Mouse (Mus musculus) lung, postnatal 14 days (tissue): ENCODE data around the gene Rrp1b.
"Not testable (repeated sequence)": the region's sequence is repeated elsewhere in the genome, so short reads cannot be mapped to it uniquely, and the experiment has no call there.

ENCODE experiments used
- DNase-seq: peaks from one replicate; pipeline ENCODE4 v3.0.0; 2021

Gene Rrp1b

DNA sequence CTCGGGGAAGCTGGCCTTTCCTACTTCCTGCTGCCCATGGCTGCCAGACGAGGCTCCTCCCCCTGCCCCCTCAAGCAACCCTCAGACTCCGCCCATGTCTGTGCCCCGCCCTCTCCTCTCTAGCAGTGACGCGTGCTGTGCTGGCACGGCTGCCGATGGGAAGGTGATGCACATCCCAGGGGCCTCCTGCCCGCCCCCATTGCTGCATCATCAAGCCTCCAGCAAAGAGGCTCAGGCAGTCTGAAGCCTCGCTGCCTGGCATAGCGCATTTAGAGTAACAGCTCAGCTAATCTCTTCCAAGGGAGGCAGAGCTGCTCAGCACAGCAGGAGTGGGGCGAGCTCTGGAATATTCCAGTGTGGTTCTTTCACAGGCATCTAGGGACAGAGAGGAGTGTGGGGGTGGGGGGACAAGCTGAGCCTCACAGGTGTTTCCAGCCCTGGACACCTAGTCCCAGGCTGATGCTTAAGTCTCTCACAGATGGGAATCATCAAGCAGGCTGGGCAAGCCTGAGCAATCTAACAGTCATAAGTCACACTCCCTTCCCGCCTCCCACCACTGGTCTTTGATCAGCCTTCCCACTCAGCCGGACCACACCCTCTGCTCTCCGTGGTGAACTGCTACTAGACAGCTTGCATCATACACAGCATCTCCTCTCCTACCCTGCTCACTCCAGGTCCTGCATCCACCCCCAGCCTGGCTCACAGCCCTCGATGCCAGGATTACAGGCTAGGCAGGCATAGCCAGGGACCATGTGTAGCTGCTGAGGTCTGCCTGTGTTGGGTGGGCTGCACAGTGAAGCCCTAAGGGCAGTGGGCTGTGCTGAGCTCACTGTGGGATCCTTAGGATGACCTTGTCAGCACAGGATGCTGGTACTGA lies 55.7 kb downstream of the Rrp1b start:
- peak; percentile 85 for DNase-seq

DNA sequence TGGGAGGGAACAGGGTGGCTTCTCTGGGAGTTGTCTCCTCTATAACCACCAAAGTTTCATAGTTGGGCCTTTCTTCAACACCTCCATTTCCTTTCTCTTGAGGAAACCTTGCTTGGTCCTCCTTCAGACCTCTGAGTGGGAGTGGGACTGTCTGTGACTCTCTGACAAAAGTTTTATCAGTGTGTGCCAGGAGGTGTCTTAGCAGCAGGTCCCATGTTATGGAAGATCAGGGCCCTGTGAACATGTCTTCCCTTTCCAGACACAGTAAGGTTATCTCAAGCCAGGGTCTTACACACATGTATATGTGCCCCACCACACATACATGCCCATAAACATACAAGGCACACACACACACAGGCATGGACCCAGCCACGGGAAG lies 56.3 kb downstream of the Rrp1b start:
- no peak for DNase-seq

DNA sequence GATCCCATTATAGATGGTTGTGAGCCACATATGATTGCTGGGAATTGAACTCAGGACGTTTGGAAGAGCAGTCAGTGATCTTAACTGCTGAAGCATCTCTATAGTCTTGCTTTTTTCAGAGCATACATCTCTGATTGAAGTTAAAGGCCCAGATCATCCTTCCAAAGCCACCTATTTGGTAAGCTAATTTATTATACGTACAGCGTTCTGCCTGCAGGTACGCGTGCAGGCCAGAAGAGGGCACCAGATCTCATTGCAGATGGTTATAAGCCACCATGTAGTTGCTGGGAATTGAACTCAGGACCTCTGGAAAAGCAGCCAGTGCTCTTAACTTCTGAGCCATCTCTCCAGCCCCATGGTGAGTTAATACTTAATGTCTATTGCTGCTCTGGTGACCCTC lies 57.0 kb downstream of the Rrp1b start:
- DNase-seq = no peak

DNA sequence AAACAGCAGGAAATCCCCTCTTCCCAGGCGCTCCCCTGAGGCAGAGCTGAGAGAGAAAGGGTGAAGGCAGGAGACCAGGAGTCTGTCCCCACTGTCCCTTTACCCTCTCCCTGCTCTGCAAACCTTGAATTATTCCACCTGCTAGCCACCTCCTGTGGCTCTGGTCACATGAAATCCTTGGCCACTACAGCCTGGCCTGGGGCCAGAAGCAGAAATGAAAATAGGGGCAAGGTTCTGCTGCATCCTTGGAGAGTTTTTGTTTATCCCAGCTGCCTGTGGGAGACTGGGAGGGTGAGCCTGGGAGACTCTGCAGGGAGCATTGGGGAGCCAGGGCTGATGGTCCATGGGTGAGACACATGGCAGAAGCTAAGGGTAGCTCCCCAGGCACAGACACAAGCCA lies 61.8 kb downstream of the Rrp1b start:
- no peak for DNase-seq

DNA sequence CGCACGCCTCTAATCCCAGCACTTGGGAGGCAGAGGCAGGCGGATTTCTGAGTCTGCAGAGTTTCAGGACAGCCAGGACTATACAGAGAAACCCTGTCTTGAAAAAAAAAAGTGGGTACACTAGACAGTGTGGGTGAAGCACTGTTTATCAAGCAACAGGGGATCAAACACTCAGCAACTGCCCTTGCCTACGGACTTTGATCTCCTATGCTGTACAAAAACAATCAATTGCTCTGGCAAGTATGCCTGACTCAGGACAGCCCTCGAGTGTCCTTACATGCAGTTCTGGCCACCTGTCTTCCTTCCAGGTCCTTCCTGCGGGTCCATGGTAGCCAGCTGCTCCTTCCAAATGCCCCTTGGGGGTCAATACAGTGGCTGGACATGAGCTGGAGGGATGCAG lies 63.0 kb downstream of the Rrp1b start:
- not testable (repeated sequence) for DNase-seq

DNA sequence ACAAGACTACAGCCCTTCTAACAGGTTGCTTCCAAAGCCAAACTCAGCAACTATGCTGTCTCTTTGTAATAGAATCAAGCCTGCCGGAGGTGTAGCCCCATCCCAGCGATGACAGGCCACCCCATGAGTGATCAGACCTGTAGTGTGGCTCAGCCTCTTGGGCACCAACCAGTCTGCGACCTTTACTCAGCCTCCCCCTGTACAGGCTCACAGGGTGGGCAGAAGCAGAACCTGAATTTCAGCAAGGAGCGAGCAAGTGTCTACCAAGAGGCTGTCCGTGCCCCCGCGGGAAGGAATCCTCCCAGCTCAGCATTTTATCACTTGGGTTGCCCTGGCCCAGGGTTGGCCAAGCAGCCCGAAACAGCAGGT lies 63.7 kb downstream of the Rrp1b start:
- DNase-seq = no peak

DNA sequence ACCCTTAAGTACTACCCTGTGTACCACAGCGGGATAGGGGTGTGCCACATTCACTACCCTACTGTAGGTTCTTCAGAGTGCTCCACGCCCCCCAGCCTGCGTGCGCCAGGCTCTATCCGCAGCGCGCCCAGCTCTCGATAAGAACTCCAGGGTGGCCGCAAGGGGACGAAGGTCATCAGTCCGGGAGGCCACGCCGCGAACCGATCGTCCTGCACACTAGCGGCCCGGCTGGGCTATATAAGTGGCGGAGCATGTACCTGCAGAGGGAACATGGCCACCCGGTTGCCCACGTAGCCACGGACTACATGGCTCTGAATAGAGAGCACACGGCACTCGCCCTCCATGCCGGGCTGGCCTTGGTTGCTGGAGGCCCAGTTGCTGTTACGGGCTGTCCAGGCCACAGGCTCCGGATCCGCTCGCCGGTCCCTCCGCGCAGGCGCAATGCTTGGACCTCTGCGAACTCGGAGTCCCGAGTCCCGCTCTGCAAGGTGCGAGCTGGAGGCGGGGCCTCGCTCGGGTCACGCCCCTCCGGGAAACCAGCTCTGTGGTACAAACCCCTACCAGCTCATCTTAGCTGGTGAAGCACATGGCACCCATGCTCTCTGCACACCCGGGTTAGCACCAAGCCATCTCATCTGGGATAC lies 64.2 kb downstream of the Rrp1b start:
- peak; percentile 65 for DNase-seq

DNA sequence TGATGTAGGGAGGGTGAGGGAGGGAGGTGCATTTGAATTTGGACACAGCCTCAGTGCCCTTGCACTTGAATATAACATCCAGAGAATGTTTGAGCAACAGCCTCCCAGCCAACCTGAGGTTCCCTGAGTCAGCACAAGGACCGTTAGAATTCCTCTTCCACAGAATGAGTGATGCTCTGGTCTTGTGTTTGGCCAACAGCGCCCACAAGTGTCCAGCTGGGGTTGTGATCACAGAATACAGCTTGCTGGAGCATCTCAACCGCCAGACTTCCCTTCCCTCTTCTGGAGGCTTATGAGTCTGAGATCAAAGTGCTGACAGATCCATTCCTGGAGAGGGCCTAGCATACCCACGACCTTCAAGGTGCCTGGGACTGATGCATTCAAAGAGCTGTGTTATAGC lies 67.2 kb downstream of the Rrp1b start:
- DNase-seq = no peak

DNA sequence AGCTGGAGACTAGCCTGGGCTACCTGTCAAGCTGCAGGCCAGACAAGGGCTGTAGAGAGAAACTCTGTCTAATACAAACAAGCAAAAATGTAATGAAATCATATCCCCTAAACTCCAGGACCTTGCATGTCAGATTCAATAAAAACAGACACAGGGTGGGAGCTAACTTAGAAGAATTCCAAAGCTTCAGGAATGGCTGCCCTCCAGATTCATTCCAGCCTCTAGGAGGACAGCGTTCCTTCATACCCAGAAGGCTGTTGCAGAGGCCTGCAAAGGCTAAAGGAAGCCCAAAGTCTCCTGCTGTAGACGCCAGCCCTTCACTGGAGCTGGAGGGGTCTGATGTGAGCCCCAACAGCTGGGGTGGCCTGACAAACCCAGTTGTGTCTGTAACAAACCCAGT lies 70.5 kb downstream of the Rrp1b start:
- no peak for DNase-seq

DNA sequence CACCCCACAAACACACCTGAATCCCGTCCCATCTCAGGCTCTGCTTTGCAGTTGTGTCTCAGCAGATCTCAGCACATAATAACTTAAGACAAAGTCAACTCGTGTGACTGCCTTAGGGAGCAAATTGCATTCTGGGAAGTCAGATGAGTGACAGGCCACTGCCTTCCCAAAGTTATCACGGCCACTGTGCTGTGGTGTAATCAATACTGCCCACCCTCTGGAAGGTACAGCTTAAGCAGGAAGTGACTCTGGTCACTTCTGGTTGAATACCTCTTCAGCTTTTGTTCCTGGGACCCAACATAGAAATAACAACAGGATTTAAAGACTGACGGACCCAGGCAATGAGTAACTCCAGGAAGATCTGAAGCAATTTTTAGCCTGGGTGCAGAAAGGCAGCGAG lies 72.0 kb downstream of the Rrp1b start:
- DNase-seq = no peak

DNA sequence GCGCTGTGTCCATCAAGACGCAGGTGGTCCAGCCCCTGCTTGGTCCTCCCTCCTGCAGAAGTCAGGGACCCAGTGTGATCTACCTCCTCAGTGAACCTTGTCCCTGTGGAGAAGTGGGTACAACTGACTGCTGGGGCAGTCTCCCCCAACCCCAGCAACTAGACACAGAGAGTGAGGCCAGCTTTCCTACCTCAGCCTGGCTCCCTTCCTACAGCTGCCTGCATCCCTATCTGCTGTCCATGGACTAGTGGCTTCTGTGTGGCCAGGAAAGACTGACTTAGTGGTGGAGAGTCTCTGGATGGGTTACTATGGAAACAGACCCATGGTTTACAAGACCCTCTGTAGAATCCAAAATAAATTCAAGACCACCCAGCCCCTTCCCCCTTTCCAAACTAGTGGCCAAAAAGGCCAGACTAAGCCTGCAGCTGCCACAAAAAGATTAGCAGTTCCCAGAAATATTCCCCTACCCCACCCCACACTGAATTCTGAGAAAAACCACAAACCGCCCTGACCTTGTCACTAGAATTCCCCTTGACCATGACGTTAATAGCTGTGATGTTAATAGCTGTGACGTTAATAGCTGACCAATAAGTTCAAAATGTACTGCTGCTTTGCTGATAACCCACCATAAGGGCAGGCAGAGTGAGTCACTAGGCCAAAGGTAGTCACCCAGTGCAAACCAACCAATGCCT lies 72.6 kb downstream of the Rrp1b start:
- DNase-seq = not testable (repeated sequence)

DNA sequence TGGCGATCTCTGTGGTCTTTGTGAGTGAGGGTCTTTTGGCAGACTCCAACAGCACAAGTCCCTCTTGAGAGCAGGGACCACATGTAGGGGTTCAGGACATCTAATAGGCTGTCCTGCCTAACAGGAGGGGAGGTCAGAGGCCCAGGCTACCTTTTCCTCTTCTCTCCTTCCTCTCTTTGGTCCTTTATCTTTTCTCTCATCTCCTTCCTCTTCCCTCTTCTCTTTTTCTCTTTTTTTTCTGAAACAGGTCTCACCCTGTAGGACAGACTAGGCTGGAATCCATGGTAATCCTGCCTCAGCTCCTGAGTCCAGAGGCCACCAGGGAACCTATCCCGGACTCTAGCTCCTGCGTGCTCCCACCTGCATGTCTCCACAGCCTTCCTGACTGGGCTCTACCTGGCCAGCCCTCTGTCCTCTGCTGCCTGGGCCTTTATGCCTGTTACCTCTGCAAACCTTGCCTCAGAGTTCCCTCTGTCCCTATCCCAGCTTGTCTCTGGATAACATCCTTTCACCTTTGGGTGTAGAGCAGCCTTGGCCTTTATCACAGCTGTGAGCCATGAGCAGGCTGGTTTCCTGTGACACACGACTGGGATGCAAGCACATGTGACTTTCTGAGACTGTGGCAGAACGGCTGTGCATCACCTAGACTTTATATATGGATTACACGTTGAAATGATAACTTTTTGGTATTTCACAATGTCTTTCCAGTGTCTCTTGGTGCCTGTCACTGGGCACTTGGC lies 73.5 kb downstream of the Rrp1b start:
- DNase-seq = no peak

DNA sequence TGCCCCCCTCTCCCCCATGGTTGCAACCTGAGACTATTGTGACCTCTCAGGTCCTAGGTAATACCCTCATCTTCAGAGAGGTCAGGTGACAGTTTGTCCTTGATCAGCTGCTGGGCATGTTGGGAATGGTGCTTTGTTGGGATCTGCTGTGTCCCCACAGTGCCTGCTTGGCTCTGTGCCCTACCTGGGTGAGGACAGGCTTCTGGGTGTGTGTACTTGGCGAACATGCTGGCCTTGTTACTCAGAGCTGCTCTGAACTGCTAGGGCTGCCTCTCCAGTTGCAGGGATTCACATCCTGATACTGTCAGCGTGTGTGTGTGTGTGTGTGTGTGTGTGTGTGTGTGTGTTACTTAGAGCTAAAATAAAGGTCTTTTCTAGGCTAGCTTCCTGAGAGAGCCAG lies 74.5 kb downstream of the Rrp1b start:
- no peak for DNase-seq

DNA sequence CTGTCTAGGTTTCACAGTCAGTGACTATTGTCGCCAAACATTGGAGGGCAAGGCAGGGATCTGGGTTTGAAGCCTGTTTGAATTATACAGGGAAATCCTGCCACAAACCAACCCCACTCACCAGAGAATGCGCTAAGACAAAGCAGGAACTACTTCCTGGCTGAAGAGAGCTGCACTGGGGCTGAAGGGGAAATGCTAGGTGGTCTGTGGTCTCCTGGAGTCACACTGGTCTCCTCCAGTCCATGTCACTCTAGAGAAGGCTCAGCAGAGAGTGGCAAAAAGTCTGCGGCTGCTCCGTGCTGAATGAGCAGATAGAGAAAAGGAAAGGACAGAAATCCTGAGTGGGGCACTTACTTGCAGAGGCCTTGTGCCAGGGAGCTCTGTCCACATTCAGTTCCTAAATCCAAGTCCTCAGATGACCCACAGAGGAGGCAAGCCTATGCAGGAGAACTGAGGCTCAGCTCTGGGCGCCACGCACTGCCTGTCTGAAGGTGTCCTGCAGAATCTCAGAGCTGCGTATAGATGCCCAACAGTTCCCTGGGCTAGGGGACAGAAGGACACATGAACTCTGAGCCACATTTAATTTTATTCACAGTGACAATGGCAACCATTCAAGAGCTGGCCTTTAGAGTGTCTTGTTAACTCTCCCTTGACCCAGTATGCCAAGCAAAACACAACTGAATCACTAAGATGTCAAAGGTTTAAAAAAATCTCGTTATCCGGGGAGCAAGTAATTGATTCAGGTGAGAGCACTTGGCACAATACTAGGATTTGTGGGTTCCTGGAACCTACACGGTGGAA lies 75.3 kb downstream of the Rrp1b start:
- DNase-seq = no peak
